Mouse (Mus musculus) activated CD4-positive, CD25-positive, alpha-beta regulatory T cell, adult 4 months (primary cell): ENCODE results near the gene Commd6. TPM values are rescaled to one million over a fixed set of nuclear protein-coding genes. Genes with fewer than 3 reads are reported as not detected.
"Not testable (repeated sequence)": the region's sequence is repeated elsewhere in the genome, so short reads cannot be mapped to it uniquely, and the experiment has no call there.

ENCODE experiments used
- ATAC-seq: one replicate; pipeline ENCODE4 v1.8.0; 2017
- polyA plus RNA-seq, 2 experiments: library from polyadenylated mRNA; unstranded; fragments of 100-300 nt; shearing (Covaris generic); gene quantifications; one replicate each; pipeline ENCODE4 v1.2.1; 2017

Commd6 gene
- polyA plus RNA-seq, 2 experiments from 2014 or later: 135 to 146 TPM

GRCm38 (mm10) chr14:101608519-101609368, 31.7 kb downstream of the Commd6 start, which contains the start of gene Tbc1d4:
Gene Tbc1d4, minus strand, starts transcription at chr14:101609191.
- ATAC-seq: peak; percentile 38

DNA sequence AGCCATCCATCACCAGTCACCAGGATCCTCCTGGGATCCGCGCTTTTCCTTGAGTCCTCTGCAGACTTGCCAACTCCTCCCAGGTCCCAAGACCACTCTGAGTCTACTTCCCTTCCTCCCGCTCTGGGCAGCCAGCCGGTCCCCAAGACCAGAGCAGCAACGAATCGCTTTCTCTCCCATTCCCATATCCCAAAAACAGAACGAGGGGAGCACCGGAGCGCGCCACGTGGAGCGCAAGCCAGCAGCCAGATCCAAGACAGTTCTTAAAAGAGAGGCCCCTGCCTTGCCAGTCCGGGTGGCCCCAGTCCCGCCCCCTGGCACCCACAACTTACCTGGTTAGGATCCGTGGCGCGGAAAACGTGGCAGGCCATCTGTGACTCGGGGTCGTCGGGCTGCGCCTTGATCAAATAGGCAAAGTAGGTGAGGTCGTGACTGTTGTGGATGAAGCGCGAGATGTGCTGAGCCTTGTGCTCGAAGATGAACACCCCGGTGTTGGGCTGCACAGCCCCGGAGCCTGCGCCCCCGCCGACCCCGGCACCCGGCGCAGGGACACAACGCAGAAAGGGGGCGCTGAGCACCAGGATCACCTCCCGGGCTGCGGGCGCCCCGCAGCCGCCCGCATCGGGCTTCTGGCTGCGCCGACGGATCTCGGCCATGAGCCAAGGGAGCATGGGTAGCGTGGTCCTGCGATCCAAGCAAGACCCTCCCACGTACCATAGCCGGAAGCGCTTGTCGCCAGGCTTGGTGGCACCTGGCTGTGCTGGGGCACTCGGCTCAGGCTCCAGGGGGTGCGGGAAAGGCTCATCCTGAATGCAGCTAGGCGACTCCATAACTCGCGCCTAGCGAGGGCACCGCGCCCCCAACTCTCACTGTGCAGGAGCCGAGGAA, 32.6 kb downstream of the Commd6 start:
- ATAC-seq: peak; percentile 13

DNA sequence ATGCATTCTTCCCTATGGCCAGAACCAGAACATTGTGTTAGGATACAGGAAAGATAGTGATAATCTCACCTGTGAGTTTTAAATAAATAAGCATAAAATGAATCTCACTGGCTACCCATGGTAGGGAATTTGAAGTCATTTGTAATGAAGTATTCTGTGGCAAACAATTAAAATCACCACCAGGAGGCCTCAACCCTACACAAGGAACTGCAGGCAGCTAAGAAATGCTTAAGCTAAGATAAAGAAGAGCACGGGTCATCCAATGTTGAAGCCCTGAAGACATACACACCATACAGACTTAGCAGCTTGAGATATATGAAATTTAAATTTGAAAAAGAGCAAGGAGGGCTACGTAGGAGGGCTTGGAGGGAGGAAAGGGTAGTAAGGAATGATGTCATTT, 34.6 kb downstream of the Commd6 start:
- ATAC-seq: no peak

DNA sequence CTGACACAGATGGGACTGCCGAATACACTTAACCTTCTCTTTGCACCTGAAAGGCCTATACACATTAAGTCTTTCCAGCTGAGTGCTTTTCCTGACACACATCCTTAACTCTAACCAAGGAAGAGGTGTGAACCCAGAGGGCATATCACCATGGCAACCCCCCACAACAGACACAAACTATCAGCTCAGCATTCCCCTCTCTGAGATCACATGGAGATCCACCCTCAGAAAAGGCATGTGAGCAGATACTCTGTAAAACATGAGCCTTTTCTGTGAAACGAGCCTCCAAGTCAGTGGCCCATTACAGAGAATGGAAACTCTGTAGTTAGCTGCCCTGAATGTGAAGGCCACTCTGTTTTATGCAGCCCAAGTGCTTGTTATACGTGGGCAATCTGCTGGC, 37.6 kb downstream of the Commd6 start:
- no peak for ATAC-seq

GRCm38 (mm10) chr14:101597096-101597715, 43.3 kb downstream of the Commd6 start:
- no peak for ATAC-seq

DNA sequence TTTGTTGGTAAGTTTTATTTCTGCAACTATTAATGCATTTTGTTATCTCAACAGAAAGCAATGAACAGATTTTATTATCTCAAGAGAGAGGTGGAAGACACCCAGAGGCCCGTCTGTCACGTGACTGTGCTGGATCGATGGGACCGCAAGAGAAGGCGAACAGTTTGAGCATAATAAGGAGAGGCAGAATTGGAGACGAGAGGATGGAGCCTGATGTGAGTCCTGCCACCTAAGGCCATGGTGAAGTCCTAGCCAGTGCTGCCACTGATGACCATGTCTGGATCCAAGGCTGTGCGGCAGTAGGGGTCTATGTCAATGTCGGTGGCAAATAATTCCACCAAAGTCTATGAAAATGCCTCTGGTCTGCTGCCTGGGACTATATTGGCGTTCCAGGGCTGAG, 43.8 kb downstream of the Commd6 start:
- ATAC-seq: no peak

DNA sequence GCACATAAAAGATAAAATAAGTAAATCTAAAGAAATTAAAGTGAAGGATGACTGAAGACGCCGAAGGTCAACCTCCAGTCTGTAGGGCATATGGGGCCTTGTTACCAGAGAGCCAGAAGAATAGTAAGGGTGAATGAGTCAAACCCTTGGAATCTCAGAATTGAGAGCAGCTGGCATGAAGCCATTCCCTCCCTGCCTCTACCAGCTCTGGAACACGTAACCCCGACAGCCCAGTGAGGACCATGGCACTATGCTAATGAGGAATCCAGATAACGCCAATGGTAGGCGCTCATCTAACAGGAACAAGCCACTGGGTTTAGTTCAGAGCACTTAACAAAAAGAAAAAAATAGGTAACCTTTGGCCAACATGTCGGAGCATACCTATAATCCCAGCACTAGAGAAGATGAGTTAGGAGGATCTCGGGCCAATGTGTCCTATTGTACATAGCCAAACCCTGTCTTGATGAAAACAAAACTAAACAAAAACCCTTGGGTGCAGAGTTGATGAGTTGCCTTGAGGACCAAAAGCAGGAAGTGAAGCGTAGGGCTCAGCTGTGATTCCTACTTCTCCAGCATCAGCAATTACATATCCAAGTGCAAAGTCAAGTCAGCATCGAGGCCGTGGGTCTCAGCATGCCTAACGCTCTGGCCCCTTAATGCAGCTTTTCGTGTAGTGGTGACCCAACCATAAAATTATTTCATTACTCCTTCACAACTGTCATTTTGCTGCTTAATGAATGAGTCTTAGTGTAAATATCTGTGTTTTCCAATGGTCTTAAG, 45.0 kb downstream of the Commd6 start:
- ATAC-seq: no peak

GRCm38 (mm10) chr14:101594001-101594400, 46.5 kb downstream of the Commd6 start:
- no peak for ATAC-seq

DNA sequence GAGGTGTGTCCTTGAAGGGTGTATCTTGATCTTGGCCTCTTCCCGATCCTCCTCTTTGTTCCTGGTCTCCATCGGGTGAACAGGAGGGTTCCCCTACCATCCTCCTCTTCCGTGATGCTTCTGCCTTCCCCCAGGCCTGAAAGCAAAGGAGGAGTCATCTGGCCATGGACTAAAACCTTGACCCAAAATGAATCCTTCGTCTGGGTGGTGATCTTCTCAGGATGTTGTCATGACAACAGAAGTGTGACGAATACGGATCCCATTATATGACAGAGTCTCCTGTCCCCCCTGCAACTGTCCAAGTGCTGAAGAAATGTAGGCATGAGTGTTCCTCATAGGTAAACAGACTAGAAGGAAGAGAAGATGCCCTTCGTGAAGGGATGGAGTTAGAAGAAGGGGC, 47.1 kb downstream of the Commd6 start:
- no peak for ATAC-seq

DNA sequence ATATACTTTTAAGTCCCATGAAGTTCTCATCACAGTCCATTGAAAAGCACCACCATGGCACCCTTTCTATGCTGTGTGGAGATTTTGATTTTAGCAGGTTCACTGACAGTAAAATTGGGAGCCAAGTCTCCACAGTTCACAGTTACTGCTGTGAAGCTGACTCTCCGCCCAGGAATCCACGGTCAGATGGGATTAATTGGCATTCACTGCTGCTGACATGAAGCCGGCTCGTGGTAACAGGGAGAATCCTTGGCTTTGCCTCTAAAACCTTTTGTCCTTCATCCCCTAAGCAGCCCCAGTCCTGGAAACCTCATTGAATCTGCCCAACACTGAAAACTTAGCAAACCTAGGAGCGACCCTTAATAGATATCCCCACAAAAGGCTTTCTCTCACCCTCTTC, 49.4 kb downstream of the Commd6 start:
- ATAC-seq: no peak

DNA sequence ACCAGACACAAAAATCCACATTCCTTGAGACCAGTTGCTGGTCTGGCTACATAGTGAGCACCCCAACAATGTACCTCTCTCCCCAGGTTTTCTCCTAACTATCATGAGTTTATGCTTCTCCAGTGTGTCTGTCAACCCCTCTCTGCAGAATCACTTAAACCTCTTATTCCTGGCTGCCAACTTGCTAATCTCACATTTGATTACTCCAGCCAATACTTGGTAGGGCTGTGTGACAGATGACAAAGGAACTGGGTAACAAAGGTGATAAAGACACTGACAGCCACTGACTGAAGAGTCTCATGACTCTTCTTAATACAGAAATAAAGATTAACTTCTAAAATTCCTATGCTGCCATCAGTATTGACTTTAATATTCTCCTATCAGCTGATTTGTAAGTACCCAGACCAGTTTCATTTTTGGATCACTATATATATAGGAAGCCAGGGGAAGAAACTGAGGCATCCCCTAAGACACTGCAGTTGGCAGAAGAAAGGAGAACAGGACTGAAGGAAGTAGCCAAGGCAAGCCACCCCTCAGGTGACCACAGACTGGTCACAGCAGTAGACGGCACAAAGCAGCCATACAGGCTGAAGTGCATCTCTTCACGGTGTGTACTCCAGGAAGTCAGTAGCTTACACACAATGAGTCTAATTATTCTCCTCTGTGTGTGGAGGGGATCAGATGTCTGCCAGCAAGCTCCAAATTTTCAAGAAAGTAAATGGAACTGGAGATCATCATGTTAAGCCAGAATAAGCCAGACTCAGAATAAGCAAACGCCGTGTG, 52.1 kb downstream of the Commd6 start:
- not testable (repeated sequence) for ATAC-seq

DNA sequence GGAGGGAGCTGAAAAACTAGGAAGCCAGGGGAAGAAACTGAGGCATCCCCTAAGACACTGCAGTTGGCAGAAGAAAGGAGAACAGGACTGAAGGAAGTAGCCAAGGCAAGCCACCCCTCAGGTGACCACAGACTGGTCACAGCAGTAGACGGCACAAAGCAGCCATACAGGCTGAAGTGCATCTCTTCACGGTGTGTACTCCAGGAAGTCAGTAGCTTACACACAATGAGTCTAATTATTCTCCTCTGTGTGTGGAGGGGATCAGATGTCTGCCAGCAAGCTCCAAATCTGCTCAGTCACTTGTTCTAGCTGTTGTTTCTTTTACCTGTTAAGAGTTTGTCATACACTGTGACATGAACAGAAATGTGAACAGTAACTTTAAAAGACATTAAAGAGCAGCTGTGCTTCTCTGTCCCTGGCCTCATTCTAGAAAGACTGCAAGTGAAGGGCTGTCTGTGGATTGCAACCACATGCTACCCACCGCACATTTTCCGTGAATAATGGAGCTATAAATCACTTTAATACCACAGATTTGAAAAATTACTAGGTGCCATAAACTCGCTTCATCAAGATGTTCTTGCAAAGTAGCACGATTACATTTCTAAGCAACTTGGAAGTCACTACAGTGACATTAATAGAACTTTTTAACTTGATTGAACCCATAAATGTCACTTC, 53.0 kb downstream of the Commd6 start:
- ATAC-seq: not testable (repeated sequence)

- ATAC-seq: no peak
Measured at GRCm38 (mm10) chr14:101586096-101586495, 54.4 kb downstream of the Commd6 start.

Other genes with a start within 250 kb of the Commd6 start
- gene Tbc1d4, start 31.5 kb downstream of the Commd6 start, polyA plus RNA-seq: 100 to 1,000 TPM; 118 to 135 TPM
- gene Uchl3, start 13.3 kb upstream of the Commd6 start, polyA plus RNA-seq: 10 to 100 TPM; 82.0 to 89.3 TPM
- not detected for gene Gm9922, start 89.1 kb upstream of the Commd6 start, polyA plus RNA-seq
- gene Lmo7, start 89.3 kb upstream of the Commd6 start, polyA plus RNA-seq: under 1 TPM in 1 of 2 experiments, not detected in 1; 0.45 TPM